Mouse (Mus musculus): ENCODE results near the gene Abhd5.
"Not testable (repeated sequence)": the region's sequence is repeated elsewhere in the genome, so short reads cannot be mapped to it uniquely, and the experiment has no call there.

GRCm38 (mm10) chr9:122313128-122313527 lies 38.3 kb upstream of the Abhd5 start:
- TF ChIP-seq CTCF (conservative IDR thresholded peaks at IDR 0.05; ENCODE audit: low read length); POU5F1 (IDR thresholded peaks at IDR 0.05; ENCODE audit: borderline replicate concordance, low read length); NANOG (IDR thresholded peaks at IDR 0.05; ENCODE audit: borderline replicate concordance, low read length): not testable (repeated sequence)
